Mouse (Mus musculus) ES-Bruce4 (cell line): ENCODE results near the gene Hist1h2ad.
"Not testable (repeated sequence)": the region's sequence is repeated elsewhere in the genome, so short reads cannot be mapped to it uniquely, and the experiment has no call there.

Source experiments
- CTCF ChIP-seq: IDR thresholded peaks from one replicate; pipeline ENCODE4 v1.8.1; 2011; ENCODE audit warnings: low read depth, low read length
- EP300 ChIP-seq: IDR thresholded peaks from 2 replicates; pipeline ENCODE4 v1.6.1; 2011; ENCODE audit warnings: low read depth, low read length; ENCODE audit not compliant: insufficient read depth
- POLR2A ChIP-seq: IDR thresholded peaks from one replicate; pipeline ENCODE4 v1.8.1; 2011; ENCODE audit warnings: low read length; ENCODE audit not compliant: insufficient read depth

- not testable (repeated sequence) for TF ChIP-seq CTCF
- 0 out of 2 replicates have a peak, but pooled peaks have one; percentile 29 for TF ChIP-seq EP300
- peak; percentile 97 for TF ChIP-seq POLR2A
Observed at GRCm38 (mm10) chr13:23561883-23562659, 12.1 kb upstream of the Hist1h2ad start, which contains the start of gene Hist1h3e.
